Mouse (Mus musculus) G1E (cell line): Measurements from ENCODE around the gene Gm43738.
"Not testable (repeated sequence)": the region's sequence is repeated elsewhere in the genome, so short reads cannot be mapped to it uniquely, and the experiment has no call there.

ENCODE experiments used
- CTCF ChIP-seq: IDR thresholded peaks from 2 replicates; pipeline ENCODE4 v1.5.1; 2012; ENCODE audit warnings: low read depth, low read length, inconsistent platforms, mixed read lengths
- GATA1 ChIP-seq: IDR thresholded peaks from 2 replicates; pipeline ENCODE4 v1.6.1; 2012; ENCODE audit warnings: borderline replicate concordance, low read length, inconsistent platforms, mixed read lengths
- POLR2AphosphoS5 ChIP-seq: IDR thresholded peaks from 2 replicates; pipeline ENCODE4 v1.6.1; 2012; ENCODE audit warnings: low read depth, low read length, inconsistent platforms; ENCODE audit not compliant: insufficient replicate concordance
- TAL1 ChIP-seq: conservative IDR thresholded peaks from 2 replicates; pipeline ENCODE4 v1.6.1; 2012; ENCODE audit warnings: low read depth, low read length, inconsistent platforms, mixed read lengths

DNA sequence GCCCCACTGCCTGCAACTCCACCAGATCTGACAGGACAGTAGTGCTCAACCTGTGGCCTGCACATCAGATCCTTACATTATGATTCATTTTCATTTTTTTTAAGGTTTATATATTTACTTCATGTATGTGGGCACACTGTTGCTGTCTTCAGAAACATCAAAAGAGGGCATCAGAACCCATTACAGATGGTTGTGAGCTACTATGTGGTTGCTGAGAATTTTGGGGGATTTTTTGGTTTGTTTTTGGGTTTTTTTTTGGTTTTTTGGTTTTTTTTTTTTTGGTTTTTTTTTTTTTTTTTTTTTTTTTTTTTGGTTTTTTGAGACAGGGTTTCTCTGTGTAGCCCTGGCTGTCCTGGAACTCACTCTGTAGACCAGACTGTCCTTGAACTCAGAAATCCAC, 18.6 kb downstream of the Gm43738 start:
- not testable (repeated sequence) for TF ChIP-seq CTCF, GATA1, TAL1, POLR2AphosphoS5
